Mouse (Mus musculus) spleen, adult 2 months (tissue): ENCODE results near the gene Spred1. TPM values are rescaled to one million over a fixed set of nuclear protein-coding genes. Genes with fewer than 3 reads are reported as not detected.

Source experiments
- DNase-seq, 2 experiments: peaks; one replicate each; pipeline versions ENCODE4 v3.0.0 to v3.0.0-alpha.2; 2012 to 2021; ENCODE audit warnings: low spot score in 2 of 2, low read depth in 1 of 2
- H3K27ac ChIP-seq: fragments of 200-500 bp; 2 replicates; pipeline ENCODE4 v1.5.1; 2012; ENCODE audit warnings: low read length, inconsistent platforms; ENCODE audit not compliant: insufficient read depth
- H3K27me3 ChIP-seq: fragments of 200-500 bp; 2 replicates; pipeline ENCODE4 v1.6.1; 2012; ENCODE audit warnings: mild to moderate bottlenecking, moderate library complexity, low read length, inconsistent platforms; ENCODE audit not compliant: control insufficient read depth, insufficient read depth
- H3K36me3 ChIP-seq: fragments of 200-500 bp; 2 replicates; pipeline ENCODE4 v1.6.1; 2012; ENCODE audit warnings: mild to moderate bottlenecking, low read length, inconsistent platforms; ENCODE audit not compliant: control insufficient read depth, insufficient read depth
- H3K4me1 ChIP-seq: fragments of 200-500 bp; 2 replicates; pipeline ENCODE4 v1.6.1; 2011; ENCODE audit warnings: inconsistent platforms; ENCODE audit not compliant: control insufficient read depth, insufficient read depth, insufficient read length
- H3K4me3 ChIP-seq: fragments of 200-500 bp; 2 replicates; pipeline ENCODE4 v1.5.1; 2011; ENCODE audit warnings: mild to moderate bottlenecking, inconsistent platforms; ENCODE audit not compliant: insufficient read depth, insufficient read length; ENCODE audit errors: extremely low read depth
- CTCF ChIP-seq: fragments of 200-500 bp; IDR thresholded peaks from 2 replicates; pipeline ENCODE4 v1.5.1; 2011; ENCODE audit warnings: mild to moderate bottlenecking, inconsistent platforms; ENCODE audit not compliant: insufficient read depth, insufficient read length, insufficient replicate concordance; ENCODE audit errors: extremely low read depth
- POLR2A ChIP-seq: fragments of 200-500 bp; IDR thresholded peaks from 2 replicates; pipeline ENCODE4 v1.6.1; 2011; ENCODE audit warnings: low read depth, low read length, inconsistent platforms
- WGBS: fragments of 180-500 bp; shearing (Covaris S2); methylation state at CpG from one replicate; pipeline ENCODE4 v1.1.7; 2018; 5-methylcytosine and 5-hydroxymethylcytosine counted together
- polyA plus RNA-seq: library from polyadenylated mRNA; depleted of rRNA; stranded (reverse); fragments of >200 nt; gene quantifications from 2 replicates; pipeline ENCODE4 v1.2.3, GENCODE M21; 2012

Gene Spred1
- polyA plus RNA-seq, 1 experiment: 2.2 TPM

- TF ChIP-seq CTCF: no peak
- TF ChIP-seq POLR2A: no peak
- no peak for DNase-seq
- no peak overlapping the region for H3K4me3 ChIP-seq
- 91% methylated on average over 4 of the region's 4 CpGs for WGBS
- H3K27ac ChIP-seq: no peak overlapping the region
- no peaks in the 10 kb centered on the region for H3K36me3 ChIP-seq
- no peaks in the 10 kb centered on the region for H3K4me1 ChIP-seq
- no peaks in the 10 kb centered on the region for H3K27me3 ChIP-seq
Observed at GRCm38 (mm10) chr2:117176066-117176465, 54.9 kb downstream of the Spred1 start.

- H3K27ac ChIP-seq: no peak overlapping the region
- no peak for DNase-seq
- no peaks in the 10 kb centered on the region for H3K27me3 ChIP-seq
- WGBS: 89% methylated on average over 4 of the region's 4 CpGs
- H3K4me3 ChIP-seq: no peak overlapping the region
- no peaks in the 10 kb centered on the region for H3K4me1 ChIP-seq
- no peaks in the 10 kb centered on the region for H3K36me3 ChIP-seq
- TF ChIP-seq CTCF: no peak
Observed at GRCm38 (mm10) chr2:117176937-117177336, 55.8 kb downstream of the Spred1 start.

GRCm38 (mm10) chr2:117180250-117180885 is 59.2 kb downstream of the Spred1 start:
- DNase-seq: peak; percentile 45 to 76
- WGBS: 40% methylated on average over 7 of the region's 7 CpGs
- Histone ChIP-seq H3K4me1 (no peaks in the 10 kb centered on the region), H3K36me3 (no peaks in the 10 kb centered on the region), H3K27ac (no peak overlapping the region), H3K4me3 (no peak overlapping the region), H3K27me3 (no peaks in the 10 kb centered on the region)
- no peak for TF ChIP-seq POLR2A
- TF ChIP-seq CTCF: peak; percentile 97

- H3K27me3 ChIP-seq: no peaks in the 10 kb centered on the region
- WGBS: 71% methylated on average over 4 of the region's 4 CpGs
- H3K27ac ChIP-seq: no peak overlapping the region
- TF ChIP-seq CTCF: no peak
- no peak for TF ChIP-seq POLR2A
- DNase-seq: no peak
- no peak overlapping the region for H3K4me3 ChIP-seq
- no peaks in the 10 kb centered on the region for H3K36me3 ChIP-seq
- H3K4me1 ChIP-seq: no peaks in the 10 kb centered on the region
Observed at GRCm38 (mm10) chr2:117185587-117185986, 64.4 kb downstream of the Spred1 start.

GRCm38 (mm10) chr2:117190915-117191314 is 69.7 kb downstream of the Spred1 start:
- Histone ChIP-seq H3K4me1 (no peaks in the 10 kb centered on the region), H3K4me3 (no peak overlapping the region), H3K27me3 (no peaks in the 10 kb centered on the region), H3K36me3 (no peaks in the 10 kb centered on the region), H3K27ac (no peak overlapping the region)
- no peak for DNase-seq
- TF ChIP-seq POLR2A (no peak), CTCF (no peak)

- Histone ChIP-seq H3K36me3 (no peaks in the 10 kb centered on the region), H3K4me3 (no peak overlapping the region), H3K4me1 (no peaks in the 10 kb centered on the region), H3K27ac (no peak overlapping the region), H3K27me3 (no peaks in the 10 kb centered on the region)
- no peak for TF ChIP-seq POLR2A
- TF ChIP-seq CTCF: no peak
- DNase-seq: no peak
Observed at GRCm38 (mm10) chr2:117194309-117194708, 73.1 kb downstream of the Spred1 start.

GRCm38 (mm10) chr2:117195151-117195550 is 74.0 kb downstream of the Spred1 start:
- Histone ChIP-seq H3K4me1 (no peaks in the 10 kb centered on the region), H3K27ac (no peak overlapping the region), H3K27me3 (no peaks in the 10 kb centered on the region), H3K36me3 (no peaks in the 10 kb centered on the region), H3K4me3 (no peak overlapping the region)
- WGBS: 37% methylated on average over 2 of the region's 2 CpGs
- no peak for DNase-seq
- no peak for TF ChIP-seq POLR2A
- TF ChIP-seq CTCF: no peak
